Mouse (Mus musculus) cerebellum, adult 9-10 months (tissue): ENCODE results near the gene Armh3.
A peak's percentile ranks its signal among the peaks of the same experiment; 100 is the strongest.

Source experiments
- DNase-seq: peaks from one replicate; pipeline ENCODE4 v3.0.0; 2022

Armh3 gene

GRCm38 (mm10) chr19:45997785-45998693, at the start of gene Armh3:
Armh3 (minus strand) TSS chr19:45998488.
- peak; percentile 94 for DNase-seq

DNA sequence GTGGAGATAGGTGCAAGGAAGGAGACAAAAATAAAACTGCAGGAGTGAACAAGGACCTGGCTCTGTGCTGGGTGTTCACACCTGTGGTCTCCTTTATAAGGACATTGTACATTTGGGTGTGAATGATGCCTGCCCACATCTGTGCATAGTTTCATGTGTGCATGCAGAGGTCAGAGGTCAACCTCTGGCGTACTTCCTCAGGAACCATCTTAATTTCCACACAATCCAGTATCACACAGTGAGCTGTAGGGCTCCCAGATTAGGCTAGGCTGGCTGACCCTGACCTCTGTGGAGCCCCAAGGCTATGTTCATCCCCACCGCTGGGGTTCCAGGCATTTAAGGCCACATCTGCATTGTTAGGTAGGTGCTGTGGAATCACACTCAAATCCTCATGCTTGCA, 49.1 kb upstream of the Armh3 start:
- peak; percentile 53 for DNase-seq

DNA sequence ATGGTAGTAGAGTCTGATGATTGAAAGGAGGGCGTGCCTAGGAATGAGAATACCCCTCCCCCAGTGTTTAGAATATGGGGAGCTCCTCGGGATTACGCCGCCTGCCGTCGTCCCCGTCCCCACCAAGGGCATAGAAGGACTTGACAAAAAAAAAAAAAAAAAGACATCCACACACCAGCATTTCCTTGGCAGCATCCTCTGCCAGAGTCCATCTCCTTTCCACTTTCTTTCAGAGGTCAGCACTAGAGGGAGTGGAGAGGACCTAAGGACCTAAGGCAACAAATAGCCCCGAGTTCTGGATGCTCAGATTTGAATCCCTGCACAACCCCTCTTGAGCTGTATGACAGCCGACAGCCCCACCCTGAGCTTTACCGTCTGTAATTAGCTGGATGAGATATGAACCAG, 48.3 kb upstream of the Armh3 start:
- DNase-seq, result peak; percentile 61

GRCm38 (mm10) chr19:46045696-46046311, 47.5 kb upstream of the Armh3 start:
- DNase-seq, result peak; percentile 83

DNA sequence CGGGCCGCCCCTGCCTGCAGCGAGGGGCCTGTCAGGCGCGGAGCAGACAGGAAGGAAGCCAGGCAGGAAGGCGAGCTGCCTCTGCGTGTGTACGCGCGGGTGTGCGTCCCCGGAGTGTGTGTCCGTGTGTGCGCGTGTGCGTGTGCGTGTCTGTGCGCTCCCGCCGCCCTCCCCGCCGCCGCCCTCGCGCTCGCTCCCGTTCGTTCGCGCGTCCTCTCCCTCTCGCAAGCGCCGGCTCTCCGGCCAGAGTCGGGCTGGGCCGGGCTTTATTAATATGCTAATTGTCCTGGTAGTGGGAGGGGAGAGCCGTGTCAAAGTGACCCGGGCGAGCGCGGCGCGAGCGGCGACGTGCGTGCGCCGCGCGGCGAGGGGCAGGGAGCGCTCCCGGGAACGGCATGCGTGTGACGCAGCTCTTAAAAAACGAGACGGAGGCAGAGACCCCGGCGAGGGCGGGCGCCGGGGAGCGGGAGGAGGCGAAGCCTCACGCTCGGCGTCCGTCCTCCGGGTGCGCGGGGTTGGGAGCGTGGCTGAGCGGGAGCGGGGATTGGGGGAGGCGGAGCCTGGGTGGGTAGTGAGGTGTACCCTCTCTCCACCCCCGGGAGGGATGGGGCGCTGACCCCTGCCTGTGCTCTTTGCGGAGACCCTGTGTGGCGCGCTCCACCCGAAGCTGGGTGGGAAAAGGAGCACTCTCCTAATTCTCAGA, 46.9 kb upstream of the Armh3 start, which contains the start of gene Ldb1:
Gene Ldb1, minus strand, starts transcription at position 222 of the 703 bp plus-strand sequence.
- peak; percentile 93 for DNase-seq

GRCm38 (mm10) chr19:46044271-46044992, 46.1 kb upstream of the Armh3 start, which contains the start of gene Pprc1:
Pprc1 (plus strand) TSS chr19:46044886.
- peak; percentile 80 for DNase-seq

GRCm38 (mm10) chr19:46043380-46043779, 45.1 kb upstream of the Armh3 start:
- peak; percentile 72 for DNase-seq

DNA sequence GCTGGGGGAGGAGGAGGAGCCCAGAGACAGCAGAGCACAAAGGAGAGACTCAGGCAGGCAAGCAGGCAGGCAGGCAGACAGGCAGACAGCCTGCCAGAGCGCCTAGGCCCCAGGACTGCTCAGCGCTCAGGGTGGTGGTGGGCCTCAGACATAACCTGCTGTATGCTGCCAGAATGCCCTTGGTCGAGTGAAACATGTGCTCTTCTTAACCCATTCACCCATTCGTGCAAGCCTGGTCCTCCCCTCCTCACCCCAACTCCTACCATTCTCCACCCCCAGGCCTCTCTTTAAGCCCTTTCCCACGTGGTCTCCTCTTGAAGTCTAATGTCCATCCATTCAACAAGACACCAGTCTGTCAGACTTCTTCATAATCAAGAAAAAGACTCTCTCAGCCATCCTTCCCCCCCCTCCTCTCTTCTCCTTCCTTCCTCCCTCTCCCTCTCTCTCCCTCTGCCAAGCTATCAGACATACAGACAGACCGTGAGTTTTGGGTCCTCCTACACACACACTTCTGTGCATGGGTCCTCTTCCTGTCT, 44.3 kb upstream of the Armh3 start:
- peak; percentile 66 for DNase-seq

GRCm38 (mm10) chr19:46041933-46042475, 43.7 kb upstream of the Armh3 start:
- peak; percentile 88 for DNase-seq

- DNase-seq, result no peak
Observed at GRCm38 (mm10) chr19:46041299-46041932, 43.1 kb upstream of the Armh3 start.

- peak; percentile 45 for DNase-seq
Observed at GRCm38 (mm10) chr19:46040149-46040902, 42.0 kb upstream of the Armh3 start.

DNA sequence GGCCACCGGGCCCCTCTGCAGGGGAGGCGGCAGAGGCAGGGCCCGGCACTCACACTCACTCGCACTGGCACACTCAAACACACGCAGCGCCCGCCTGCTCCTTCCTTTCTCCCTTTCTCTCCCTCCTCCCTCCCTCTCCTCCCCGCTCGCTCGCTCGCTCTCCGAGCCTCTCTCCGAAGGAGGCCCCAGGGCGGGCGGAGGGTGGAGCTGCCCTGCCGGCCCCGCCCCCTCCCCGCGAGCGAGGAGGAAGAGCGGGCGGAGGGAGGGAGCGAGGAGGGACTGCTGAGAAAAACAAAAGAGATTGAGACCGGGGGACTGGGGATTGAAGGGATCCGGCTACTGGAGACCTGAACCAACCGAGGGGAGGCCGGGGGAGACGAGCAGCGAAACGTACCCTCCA, 41.2 kb upstream of the Armh3 start:
- DNase-seq, result peak; percentile 85

DNA sequence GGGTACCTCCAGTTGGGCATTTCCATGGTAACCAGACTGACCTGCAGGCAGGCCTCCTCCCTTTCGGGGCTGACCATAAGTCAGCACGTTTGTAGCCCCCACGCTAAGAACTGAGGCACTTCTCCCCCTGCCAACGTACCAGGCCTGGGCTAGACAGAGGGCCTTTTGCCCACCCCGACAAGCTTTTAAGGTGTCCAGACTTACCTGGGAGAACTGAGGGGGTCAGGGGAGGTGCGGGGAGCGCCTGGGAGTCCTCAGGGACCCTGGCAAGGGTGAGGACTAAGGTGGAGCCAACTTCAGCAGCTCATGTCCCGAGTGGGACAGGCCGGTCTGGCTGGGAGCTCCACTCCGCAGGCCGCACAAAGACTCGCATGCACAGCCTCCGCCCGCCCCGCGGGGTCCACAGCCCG, 40.6 kb upstream of the Armh3 start:
- DNase-seq, result peak; percentile 66

- peak; percentile 52 for DNase-seq
Observed at GRCm38 (mm10) chr19:46037925-46038850, 39.9 kb upstream of the Armh3 start.

DNA sequence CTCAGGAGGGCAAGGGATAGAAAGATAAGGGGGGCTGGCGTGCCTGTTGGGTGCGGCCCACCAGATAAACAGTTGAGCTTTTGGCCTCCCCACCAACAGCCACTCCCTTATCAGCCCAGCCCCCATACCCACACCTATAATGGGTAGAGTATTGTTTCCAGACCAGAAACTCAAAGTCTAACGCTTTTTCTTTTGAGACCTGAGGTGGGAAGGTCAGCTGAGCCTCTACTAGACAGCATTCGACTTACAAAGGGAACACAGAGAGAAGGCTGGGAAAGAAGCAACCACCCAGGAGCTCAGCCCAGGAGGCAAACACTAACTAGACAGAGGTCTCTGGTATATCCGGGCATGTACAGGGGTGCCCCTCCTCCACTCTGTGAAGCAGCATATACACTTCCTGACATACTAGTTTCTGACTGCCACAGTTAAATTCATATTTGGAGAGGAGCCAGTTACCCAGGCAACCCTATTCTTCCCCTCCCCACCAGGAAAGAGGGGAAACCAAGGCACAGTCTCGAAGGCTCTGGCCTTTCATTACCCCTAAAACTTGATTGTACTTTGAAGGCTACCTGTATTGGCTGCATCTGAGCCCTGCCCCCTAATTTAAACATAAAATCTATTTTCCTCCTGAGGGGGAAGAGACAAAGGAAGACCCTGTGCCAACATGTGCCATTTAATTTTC, 39.1 kb upstream of the Armh3 start:
- DNase-seq, result peak; percentile 56

DNA sequence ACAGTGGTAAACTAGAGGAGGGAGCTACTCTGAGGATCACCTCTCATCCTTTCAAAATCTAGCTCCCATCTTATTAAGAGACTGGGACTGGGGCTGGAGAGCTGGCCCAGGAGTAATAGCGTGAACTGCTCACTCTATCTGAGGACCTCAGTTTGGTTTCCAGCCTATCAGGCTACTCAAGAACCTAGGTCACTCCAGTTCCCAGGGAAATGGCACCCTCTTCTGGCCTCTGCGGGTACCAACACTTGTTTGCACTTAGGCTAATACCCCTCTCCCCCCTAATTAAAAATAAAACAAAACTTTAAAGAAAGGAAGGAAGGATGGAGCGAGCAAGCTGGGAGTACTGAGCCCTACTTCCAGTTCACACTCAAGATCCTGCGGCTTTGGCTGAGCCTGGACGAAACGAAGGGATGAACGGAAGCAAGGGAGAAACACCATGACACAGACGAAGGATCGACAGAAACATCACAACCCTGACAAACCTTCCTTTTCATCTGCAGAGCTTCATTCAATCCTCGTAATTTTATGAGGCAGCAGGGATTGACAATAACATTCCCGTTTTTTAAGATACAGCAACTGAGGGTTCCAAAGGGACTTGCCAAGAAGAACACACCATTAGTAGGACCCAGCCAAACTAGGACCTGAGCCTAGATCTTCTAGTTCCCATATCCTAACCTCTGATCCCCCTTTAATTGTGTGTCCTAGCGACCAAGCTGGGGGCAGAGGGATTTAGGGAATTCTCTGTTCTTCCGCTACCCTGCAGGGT, 38.4 kb upstream of the Armh3 start:
- DNase-seq, result no peak

DNA sequence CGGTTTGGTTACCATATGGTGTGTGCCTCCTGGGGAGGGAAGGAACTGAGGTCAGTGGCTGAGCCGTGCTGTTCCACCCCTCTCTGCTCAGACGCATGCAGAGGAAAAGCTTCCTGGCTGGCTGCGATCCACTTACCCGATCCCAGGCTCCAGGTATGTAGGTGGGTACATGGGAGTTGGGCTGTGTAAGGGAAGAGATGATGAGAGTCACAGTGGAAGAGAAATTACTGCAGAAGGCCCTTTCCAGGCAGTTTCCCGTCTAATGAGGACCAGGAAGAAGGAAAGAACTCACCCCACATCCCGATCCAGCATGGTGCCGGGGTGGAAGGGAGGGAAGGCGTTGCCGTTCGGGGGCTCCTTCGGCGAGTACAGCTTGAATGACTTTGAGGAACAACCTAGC, 37.7 kb upstream of the Armh3 start:
- peak; percentile 46 for DNase-seq

DNA sequence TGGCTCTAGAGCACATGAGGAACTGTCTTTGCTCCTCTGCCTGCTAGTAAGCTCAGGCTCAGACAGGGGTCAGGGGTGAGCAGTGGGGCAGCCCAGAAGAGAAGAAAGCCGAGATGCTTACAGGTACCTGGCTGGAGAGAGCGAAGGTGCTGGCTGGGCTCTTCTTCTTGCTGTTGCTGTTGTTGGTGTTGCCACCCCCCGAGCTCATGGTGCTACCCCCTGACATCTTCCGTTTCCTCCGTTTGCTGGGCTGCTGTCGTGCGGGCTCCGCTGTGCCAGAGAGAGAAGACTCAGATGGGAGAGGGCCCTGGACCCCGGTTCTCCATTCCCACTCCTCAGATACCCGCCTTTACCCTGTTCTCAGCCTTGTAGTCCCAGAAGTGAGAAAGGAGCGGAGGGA, 35.6 kb upstream of the Armh3 start:
- no peak for DNase-seq
